Mouse (Mus musculus) colon, adult 2 months (tissue): ENCODE data around the gene Pabpc4l. TPM values are rescaled to one million over a fixed set of nuclear protein-coding genes. Genes with fewer than 3 reads are reported as not detected.

Experiments used
- polyA plus RNA-seq: library from polyadenylated mRNA; depleted of rRNA; stranded (reverse); fragments of >200 nt; gene quantifications from 2 replicates; pipeline ENCODE4 v1.2.3, GENCODE M21; 2012; rRNA removed

Pabpc4l gene
- 0.03 TPM in 1 of 2 replicates, not detected in the other for polyA plus RNA-seq

GRCm38 (mm10) chr3:46447481-46448265, at the start of gene Pabpc4l:
Pabpc4l (minus strand) TSS chr3:46448219.

